Mouse (Mus musculus): ENCODE measurements at regions not wholly inside any gene's neighbourhood (a gene's known extent, or its start where the extent isn't known, plus 50 kb on each side); places are given as distances from the start of the nearest gene placed in this dataset.

- no peak for DNase-seq (ENCODE audit: low spot score)
Observed at GRCm38 (mm10) chr16:26302045-26302444, 69.6 kb downstream of the Cldn1 start.

GRCm38 (mm10) chr16:26291692-26292091 lies 79.9 kb downstream of the Cldn1 start:
- peak; percentile 22 for DNase-seq (ENCODE audit: low spot score)

GRCm38 (mm10) chr16:26285627-26286026 lies 86.0 kb downstream of the Cldn1 start:
- no peak for DNase-seq (ENCODE audit: low spot score)

GRCm38 (mm10) chr16:26284713-26285112 lies 86.9 kb downstream of the Cldn1 start:
- no peak for DNase-seq (ENCODE audit: low spot score)

GRCm38 (mm10) chr16:26282418-26282817 lies 89.2 kb downstream of the Cldn1 start:
- DNase-seq (ENCODE audit: low spot score): no peak

- DNase-seq (ENCODE audit: low spot score): peak; percentile 8
Observed at GRCm38 (mm10) chr16:26281496-26281895, 90.1 kb downstream of the Cldn1 start.

GRCm38 (mm10) chr16:26276789-26277188 lies 94.9 kb downstream of the Cldn1 start:
- DNase-seq (ENCODE audit: low spot score): no peak

- DNase-seq (ENCODE audit: low spot score): peak; percentile 63
Observed at GRCm38 (mm10) chr16:26252824-26253223, 118.8 kb downstream of the Cldn1 start.

GRCm38 (mm10) chr16:26251698-26252097 lies 119.9 kb downstream of the Cldn1 start:
- no peak for DNase-seq (ENCODE audit: low spot score)

GRCm38 (mm10) chr16:26251027-26251426 lies 120.6 kb downstream of the Cldn1 start:
- DNase-seq (ENCODE audit: low spot score): no peak

- DNase-seq (ENCODE audit: low spot score): no peak
Observed at GRCm38 (mm10) chr16:26248939-26249338, 122.7 kb downstream of the Cldn1 start.

GRCm38 (mm10) chr16:26247926-26248325 lies 123.7 kb downstream of the Cldn1 start:
- DNase-seq (ENCODE audit: low spot score): peak; percentile 58

- DNase-seq (ENCODE audit: low spot score): no peak
Observed at GRCm38 (mm10) chr16:26235239-26235638, 129.7 kb upstream of the P3h2 start.

- peak; percentile 97 for DNase-seq (ENCODE audit: low spot score)
Observed at GRCm38 (mm10) chr16:26234113-26234512, 128.5 kb upstream of the P3h2 start.

GRCm38 (mm10) chr16:26231110-26231509 lies 125.5 kb upstream of the P3h2 start:
- no peak for DNase-seq (ENCODE audit: low spot score)

- DNase-seq (ENCODE audit: low spot score): no peak
Observed at GRCm38 (mm10) chr16:26211418-26211817, 105.8 kb upstream of the P3h2 start.

- peak; percentile 68 for DNase-seq (ENCODE audit: low spot score)
Observed at GRCm38 (mm10) chr16:26199125-26199524, 93.5 kb upstream of the P3h2 start.

GRCm38 (mm10) chr16:26196345-26196744 lies 90.8 kb upstream of the P3h2 start:
- peak; percentile 26 for DNase-seq (ENCODE audit: low spot score)

GRCm38 (mm10) chr16:26185288-26186281 lies 80.0 kb upstream of the P3h2 start:
- no peak for DNase-seq (ENCODE audit: low spot score)

- DNase-seq (ENCODE audit: low spot score): no peak
Observed at GRCm38 (mm10) chr16:26184647-26185262, 79.2 kb upstream of the P3h2 start.

- DNase-seq (ENCODE audit: low spot score): no peak
Observed at GRCm38 (mm10) chr16:26183530-26183929, 77.9 kb upstream of the P3h2 start.

GRCm38 (mm10) chr16:26181716-26182115 lies 76.1 kb upstream of the P3h2 start:
- DNase-seq (ENCODE audit: low spot score): no peak

GRCm38 (mm10) chr16:26171441-26171840 lies 65.9 kb upstream of the P3h2 start:
- DNase-seq (ENCODE audit: low spot score): no peak

All from adipocyte (in vitro differentiated cells).